Mouse (Mus musculus) left cerebral cortex, adult 6 months (tissue): Measurements from ENCODE around the gene Trex2. TPM values are rescaled to one million over a fixed set of nuclear protein-coding genes. Genes with fewer than 3 reads are reported as not detected.

Source experiments
- long read RNA-seq, 2 experiments: library from polyadenylated mRNA; unstranded; transcript quantifications; one replicate each; pipeline ENCODE4 v2.0.0; 2019 to 2020
- polyA plus RNA-seq: library from polyadenylated mRNA; unstranded; fragments of <200 nt; fragmentation: Nextera tagmentation; gene quantifications from 2 replicates; pipeline ENCODE4 v1.2.3, GENCODE M21; 2021

The Trex2 gene
- not detected in 2 replicates for polyA plus RNA-seq
- long read RNA-seq, experiment 1, result 0 reads
- long read RNA-seq, experiment 2, result 0 reads

GRCm38 (mm10) chrX:73435252-73435651, at the start of gene Trex2:
Gene Trex2 (minus strand): TSS chrX:73435344.

GRCm38 (mm10) chrX:73483484-73483810, 48.3 kb upstream of the Trex2 start, which contains the start of gene Bgn:
Gene Bgn (plus strand): TSS chrX:73483602.

DNA sequence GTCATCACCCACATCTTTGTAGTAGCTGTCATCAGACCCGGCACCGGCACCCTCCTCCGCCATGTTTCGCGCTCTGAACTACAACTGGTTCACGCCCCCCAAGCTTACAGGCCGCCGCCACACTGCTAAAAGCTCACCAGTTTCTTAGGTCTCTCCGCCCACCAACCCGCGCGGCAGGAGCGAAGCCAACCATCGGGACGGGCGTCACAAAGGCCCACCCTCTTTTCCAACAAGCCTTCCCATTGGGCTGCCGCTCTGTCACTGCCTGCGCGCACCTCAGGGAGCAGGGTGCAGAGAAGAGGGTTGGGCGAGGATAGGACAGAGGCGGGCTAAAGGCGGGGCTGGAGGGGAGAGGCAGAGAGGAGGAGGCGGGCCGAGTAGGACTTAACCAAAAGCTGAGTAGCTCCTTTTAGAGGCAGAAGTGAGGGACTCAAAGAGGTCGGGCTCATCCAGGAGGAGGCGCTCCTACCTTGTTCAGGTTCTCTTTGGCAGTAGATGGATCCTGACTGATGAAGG, 23.8 kb upstream of the Trex2 start, which contains the start of gene Haus7:
Gene Haus7, minus strand, starts transcription at position 168 of the 516 bp plus-strand sequence.

DNA sequence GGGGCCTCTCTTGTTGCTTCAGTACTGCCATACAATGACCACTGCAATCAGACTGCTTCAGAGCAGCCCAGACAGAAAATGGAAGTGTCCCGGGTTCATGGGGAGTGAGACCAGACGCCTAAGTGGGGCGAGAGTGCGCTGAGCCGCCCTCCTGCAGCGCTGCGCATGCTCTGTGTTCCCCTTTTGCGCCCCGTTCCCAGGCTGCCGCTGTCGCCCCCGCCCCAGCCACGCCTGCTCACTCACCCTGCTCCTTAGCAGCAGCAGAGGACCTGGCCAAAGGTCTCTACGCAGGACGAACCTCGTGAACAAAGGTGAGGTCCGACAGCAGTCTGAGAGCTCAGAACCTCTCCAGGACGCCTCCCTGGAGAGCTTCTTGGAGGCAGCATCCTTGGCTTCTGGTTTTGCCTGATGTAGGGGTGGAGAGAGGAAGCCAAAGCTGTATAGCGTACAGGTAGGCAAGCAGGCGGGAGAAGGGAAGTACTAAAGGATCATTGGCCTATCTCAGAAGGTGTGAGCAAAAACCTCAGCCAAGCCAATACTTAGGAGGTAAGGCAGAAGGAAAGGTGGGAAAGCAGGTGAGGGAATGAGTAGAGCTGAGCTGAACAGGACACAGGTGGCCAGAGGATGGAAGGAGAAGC, 24.1 kb downstream of the Trex2 start, which contains the start of gene Zfp92:
Gene Zfp92, plus strand, starts transcription at position 217 of the 638 bp plus-strand sequence.

GRCm38 (mm10) chrX:73398636-73399035, 36.5 kb downstream of the Trex2 start, which contains the start of gene Gm18336:
Gene Gm18336 (minus strand): TSS chrX:73398736.

Other genes with a start within 250 kb of the Trex2 start
- gene Xlr3b, start 243.1 kb downstream of the Trex2 start, polyA plus RNA-seq, result 1.3 and 3.3 TPM in 2 replicates
- 0.48 TPM in 1 of 2 replicates, not detected in the other for gene Xlr4b, start 221.0 kb downstream of the Trex2 start, polyA plus RNA-seq
- 16.8 and 21.8 TPM in 2 replicates for gene F8a, start 207.1 kb downstream of the Trex2 start, polyA plus RNA-seq
- not detected in 2 replicates for gene Xlr4c, start 192.2 kb downstream of the Trex2 start, polyA plus RNA-seq
- gene Xlr3c, start 170.0 kb downstream of the Trex2 start, polyA plus RNA-seq, result not detected in 2 replicates
- 0.31 TPM in 1 of 2 replicates, not detected in the other for gene Xlr5a, start 142.4 kb downstream of the Trex2 start, polyA plus RNA-seq
- gene Xlr5c, start 142.4 kb downstream of the Trex2 start, polyA plus RNA-seq, result 0.20 TPM in 1 of 2 replicates, not detected in the other
- gene Gm45015, start 98.5 kb downstream of the Trex2 start, polyA plus RNA-seq, result not detected in 2 replicates
- gene Zfp275, start 92.7 kb downstream of the Trex2 start, polyA plus RNA-seq, result 3.4 and 3.9 TPM in 2 replicates
- gene Gm18336, start 36.6 kb downstream of the Trex2 start, polyA plus RNA-seq, result not detected in 2 replicates
- 0.55 and 0.64 TPM in 2 replicates for gene Zfp92, start 24.2 kb downstream of the Trex2 start, polyA plus RNA-seq
- gene Haus7, start 23.7 kb upstream of the Trex2 start, polyA plus RNA-seq, result 13.6 and 16.0 TPM in 2 replicates
- gene Bgn, start 48.3 kb upstream of the Trex2 start, polyA plus RNA-seq, result 13.0 and 24.0 TPM in 2 replicates
- gene Atp2b3, start 67.7 kb upstream of the Trex2 start, polyA plus RNA-seq, result 12.5 and 14.4 TPM in 2 replicates
- 0.13 and 0.20 TPM in 2 replicates for gene Dusp9, start 204.1 kb upstream of the Trex2 start, polyA plus RNA-seq
- 59.8 and 87.0 TPM in 2 replicates for gene Pnck, start 224.8 kb upstream of the Trex2 start, polyA plus RNA-seq
- 7.8 and 9.4 TPM in 2 replicates for gene Slc6a8, start 237.8 kb upstream of the Trex2 start, polyA plus RNA-seq